Mouse (Mus musculus) CH12.LX (cell line): ENCODE results near the gene Zfp777. TPM values are rescaled to one million over a fixed set of nuclear protein-coding genes. Genes with fewer than 3 reads are reported as not detected.

ENCODE experiments used
- DNase-seq: peaks from one replicate; pipeline ENCODE4 v3.0.0-alpha.2; 2013; ENCODE audit errors: extremely low read depth
- H3K27ac ChIP-seq: 2 replicates; pipeline ENCODE4 v1.5.1; 2012; ENCODE audit warnings: low read depth, mild to moderate bottlenecking, control low read depth, moderate library complexity; ENCODE audit not compliant: insufficient read depth
- H3K27me3 ChIP-seq: replicated peaks from 2 replicates; pipeline ENCODE3; 2012; ENCODE audit warnings: inconsistent platforms
- H3K36me3 ChIP-seq, 2 experiments: replicated peaks in 1 of 2; 2 replicates each; pipeline versions ENCODE3 to v1.6.1; 2012; ENCODE audit warnings: inconsistent platforms in 1 of 2, low read length in 1 of 2, mild to moderate bottlenecking in 1 of 2, mixed read lengths in 1 of 2, moderate library complexity in 1 of 2; ENCODE audit not compliant: control insufficient read depth in 1 of 2, insufficient read depth in 1 of 2
- H3K4me1 ChIP-seq, 2 experiments: 2 replicates each; pipeline ENCODE4 v1.6.1; 2012; ENCODE audit warnings: inconsistent platforms in 1 of 2, moderate library complexity in 1 of 2; ENCODE audit not compliant: insufficient read depth in 2 of 2, control insufficient read depth in 1 of 2
- H3K4me2 ChIP-seq: 2 replicates; pipeline ENCODE4 v1.6.1; 2012; ENCODE audit warnings: low read depth, mild to moderate bottlenecking, control low read depth; ENCODE audit not compliant: poor library complexity, insufficient read depth, severe bottlenecking
- H3K4me3 ChIP-seq, 3 experiments: fragments of 150-350 bp in 1 of 3; sonication (generic) in 1 of 3; replicated peaks in 1 of 3; 2 replicates each; pipeline versions ENCODE3 to v1.5.1; 2011 to 2012; ENCODE audit warnings: low read depth in 2 of 3, low read length in 2 of 3, mild to moderate bottlenecking in 2 of 3, moderate library complexity in 2 of 3, control low read depth in 1 of 3, improper control_type of control experiment in 1 of 3, inconsistent platforms in 1 of 3, mixed read lengths in 1 of 3; ENCODE audit not compliant: poor library complexity in 1 of 3
- H3K79me2 ChIP-seq: replicated peaks from 2 replicates; pipeline ENCODE4 v1.6.1; 2012; ENCODE audit warnings: mild to moderate bottlenecking, moderate library complexity; ENCODE audit not compliant: control insufficient read depth, poor library complexity, insufficient read depth, severe bottlenecking; ENCODE audit errors: extremely low read depth
- H3K9ac ChIP-seq: 2 replicates; pipeline ENCODE4 v1.6.1; 2012; ENCODE audit warnings: low read depth, mild to moderate bottlenecking, control low read depth, moderate library complexity; ENCODE audit not compliant: insufficient read depth
- H3K9me3 ChIP-seq: replicated peaks from 2 replicates; pipeline ENCODE3; 2012; ENCODE audit warnings: low read length, inconsistent platforms, mixed read lengths
- BHLHE40 ChIP-seq: IDR thresholded peaks from 2 replicates; pipeline ENCODE4 v1.6.1; 2011; ENCODE audit warnings: mild to moderate bottlenecking, low read depth, low read length, improper control_type of control experiment
- CHD1 ChIP-seq: IDR thresholded peaks from 2 replicates; pipeline ENCODE4 v1.6.1; 2012; ENCODE audit warnings: low read depth, low read length, improper control_type of control experiment, inconsistent platforms
- CTCF ChIP-seq, 2 experiments: IDR thresholded peaks in 1 of 2; conservative IDR thresholded peaks in 1 of 2; 2 replicates each; pipeline ENCODE4 v1.5.1; 2011 to 2012; ENCODE audit warnings: low read depth in 2 of 2, low read length in 2 of 2, improper control_type of control experiment in 1 of 2, inconsistent platforms in 1 of 2, mild to moderate bottlenecking in 1 of 2, moderate library complexity in 1 of 2
- ETS1 ChIP-seq: conservative IDR thresholded peaks from 2 replicates; pipeline ENCODE4 v1.6.1; 2012; ENCODE audit warnings: low read depth, mild to moderate bottlenecking, inconsistent platforms, low read length, improper control_type of control experiment, moderate library complexity
- JUND ChIP-seq: conservative IDR thresholded peaks from 2 replicates; pipeline ENCODE4 v1.6.1; 2011; ENCODE audit warnings: low read depth, low read length, improper control_type of control experiment
- KAT2A ChIP-seq: IDR thresholded peaks from 2 replicates; pipeline ENCODE4 v1.6.1; 2012; ENCODE audit warnings: low read length, improper control_type of control experiment, inconsistent platforms; ENCODE audit not compliant: insufficient replicate concordance
- MAZ ChIP-seq: IDR thresholded peaks from 2 replicates; pipeline ENCODE4 v1.6.1; 2012; ENCODE audit warnings: low read depth, mild to moderate bottlenecking, inconsistent platforms, low read length, improper control_type of control experiment, moderate library complexity
- MEF2A ChIP-seq: IDR thresholded peaks from 2 replicates; pipeline ENCODE4 v1.6.1; 2014; ENCODE audit warnings: low read depth, mild to moderate bottlenecking, inconsistent platforms, low read length, improper control_type of control experiment, borderline replicate concordance
- MXI1 ChIP-seq: IDR thresholded peaks from 2 replicates; pipeline ENCODE4 v1.6.1; 2011; ENCODE audit warnings: mild to moderate bottlenecking, low read depth, low read length, improper control_type of control experiment
- NRF1 ChIP-seq: IDR thresholded peaks from 2 replicates; pipeline ENCODE4 v1.6.1; 2014; ENCODE audit warnings: low read depth, mild to moderate bottlenecking, inconsistent platforms, low read length, improper control_type of control experiment, moderate library complexity
- PAX5 ChIP-seq: IDR thresholded peaks from 2 replicates; pipeline ENCODE4 v1.6.1; 2012; ENCODE audit warnings: low read length, inconsistent platforms, mixed read lengths
- POLR2A ChIP-seq: IDR thresholded peaks from 2 replicates; pipeline ENCODE4 v1.6.1; 2011; ENCODE audit warnings: low read depth, mild to moderate bottlenecking, improper control_type of control experiment, low read length
- RCOR1 ChIP-seq: conservative IDR thresholded peaks from 2 replicates; pipeline ENCODE4 v1.6.1; 2012; ENCODE audit warnings: low read depth, mild to moderate bottlenecking, inconsistent platforms, low read length, improper control_type of control experiment
- SIN3A ChIP-seq: IDR thresholded peaks from 2 replicates; pipeline ENCODE4 v1.6.1; 2012; ENCODE audit warnings: low read length, improper control_type of control experiment, inconsistent platforms
- UBTF ChIP-seq: IDR thresholded peaks from 2 replicates; pipeline ENCODE4 v1.6.1; 2012; ENCODE audit warnings: low read depth, mild to moderate bottlenecking, inconsistent platforms, low read length, improper control_type of control experiment, moderate library complexity
- USF2 ChIP-seq: conservative IDR thresholded peaks from 2 replicates; pipeline ENCODE4 v1.6.1; 2011; ENCODE audit warnings: low read depth, low read length, improper control_type of control experiment
- ZC3H11A ChIP-seq: IDR thresholded peaks from 2 replicates; pipeline ENCODE4 v1.6.1; 2012; ENCODE audit warnings: low read depth, mild to moderate bottlenecking, inconsistent platforms, low read length, improper control_type of control experiment
- dilution Hi-C: fragments of 300-500 bp; cut with MboI; formaldehyde crosslinking; loops from 2 replicates; pipeline ENCODE4 v1.14.3; 2020; ENCODE audit warnings: low sequenced_read_pairs; ENCODE audit not compliant: extremely low pct_unique_long_range_greater_than_20kb, extremely low pct_ligation_motif_present
- in situ Hi-C: fragments of 300-500 bp; cut with MboI; formaldehyde crosslinking; loops from 3 replicates; pipeline ENCODE4 v1.14.3; 2019; ENCODE audit warnings: low sequenced_read_pairs, low pct_ligation_motif_present, low pct_unique_long_range_greater_than_20kb, mixed read lengths
- polyA plus RNA-seq: library from polyadenylated mRNA; unstranded; fragments of >175 nt; gene quantifications from 2 replicates; pipeline ENCODE4 v1.2.1, GENCODE M21; 2012; ENCODE audit warnings: low read depth; ENCODE audit not compliant: insufficient read length
- total RNA-seq, 2 experiments: library from RNA; depleted of rRNA; stranded (reverse); fragments of 300-350 nt in 1 of 2; fragments of >200 nt in 1 of 2; gene quantifications; 2 replicates each; pipeline ENCODE4 v1.2.3; 2012 to 2014

Gene Zfp777
- total and polyA plus RNA-seq, 3 experiments = 7.1 to 16.5 (median 13.6) TPM

DNA sequence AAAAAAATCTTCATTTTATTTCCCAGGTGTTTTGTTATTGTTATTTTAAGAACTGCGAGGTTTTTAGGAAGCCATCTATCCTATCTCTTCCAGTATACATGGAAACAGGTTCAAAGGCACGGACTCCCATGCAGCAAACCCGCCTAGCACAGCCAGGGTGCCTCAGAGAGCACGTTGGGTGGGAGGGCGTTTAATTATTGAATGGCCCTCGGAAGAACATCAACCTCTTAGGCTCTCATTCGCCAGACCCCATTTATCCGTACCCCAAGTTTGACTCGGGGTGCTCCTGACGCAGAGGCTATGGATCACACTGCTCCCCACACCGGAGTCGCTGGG, 1.6 kb downstream of the Zfp777 start:
- Histone ChIP-seq H3K4me3 (peak overlapping the region; percentile 55 to 90 (median 78)), H3K36me3 (peaks cover 21 to 29% of the 10 kb centered on the region in 2 experiments), H3K9ac (peak overlapping the region; percentile 82), H3K27me3 (peaks cover 2% of the 10 kb centered on the region), H3K27ac (no peak overlapping the region), H3K4me2 (peak overlapping the region; percentile 76), H3K79me2 (peaks cover 3% of the 10 kb centered on the region), H3K9me3 (no peaks in the 10 kb centered on the region), H3K4me1 (peaks cover 6 to 38% of the 10 kb centered on the region in 2 experiments)
- dilution Hi-C loops = no loop called here
- TF ChIP-seq MAZ = 0 out of 2 replicates have a peak, but pooled peaks have one; percentile 12
- TF ChIP-seq MEF2A = no peak
- no peak for TF ChIP-seq RCOR1
- TF ChIP-seq SIN3A = peak; percentile 38; the same call in 1 of the 2 replicates
- TF ChIP-seq KAT2A = no peak
- no peak; the same call in 1 of the 2 replicates for TF ChIP-seq UBTF
- TF ChIP-seq ZC3H11A = no peak
- TF ChIP-seq CHD1 = no peak
- DNase-seq = no peak
- in situ Hi-C loops = no loop called here

DNA sequence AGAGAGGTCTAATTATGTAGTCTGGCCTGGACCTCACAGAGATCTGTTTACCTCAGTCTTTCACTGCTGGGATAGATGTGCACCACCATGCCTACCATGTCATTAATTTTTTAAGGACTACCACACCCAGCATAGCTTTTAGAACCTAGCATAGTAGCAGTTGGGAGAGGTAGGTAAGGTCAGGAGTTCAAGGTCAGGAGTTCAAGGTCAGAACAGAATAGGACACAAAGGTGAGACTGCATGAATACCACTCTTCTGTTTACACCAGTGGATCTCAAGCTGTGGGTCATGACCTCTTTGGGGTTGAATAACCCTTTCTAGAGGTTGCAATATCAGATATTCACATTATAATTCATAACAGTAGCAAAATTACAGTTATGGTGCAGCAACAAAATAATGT, 16.1 kb downstream of the Zfp777 start:
- in situ Hi-C loops (no loop called here), dilution Hi-C loops (no loop called here)
- Histone ChIP-seq H3K9me3 (no peaks in the 10 kb centered on the region), H3K9ac (no peak overlapping the region), H3K36me3 (peaks cover 42 to 84% of the 10 kb centered on the region in 2 experiments), H3K79me2 (no peaks in the 10 kb centered on the region), H3K4me2 (no peak overlapping the region), H3K27ac (no peak overlapping the region), H3K4me3 (no peak overlapping the region)
- no peak for DNase-seq
- TF ChIP-seq CTCF (conservative IDR thresholded peaks at IDR 0.05 in 1 of 2, IDR thresholded peaks at IDR 0.05 in 1 of 2; ENCODE audit: low read depth in 2 of 2, low read length in 2 of 2) (no peak), JUND (no peak), ETS1 (no peak), UBTF (no peak), RCOR1 (no peak), SIN3A (no peak), CHD1 (no peak), USF2 (no peak), PAX5 (no peak), NRF1 (no peak), POLR2A (no peak), BHLHE40 (no peak), MXI1 (no peak), MEF2A (no peak)
- TF ChIP-seq, all 38 proteins: peak for 0
- Histone ChIP-seq H3K4me1 (no peaks in the 10 kb centered on the region), H3K27me3 (no peaks in the 10 kb centered on the region)
